Mouse (Mus musculus) CD4-positive helper T cell, adult 2 months (primary cell): ENCODE results near the gene Ankmy1.

ENCODE experiments used
- DNase-seq: peaks from one replicate; pipeline ENCODE4 v3.0.0-alpha.2; 2012; ENCODE audit warnings: low read depth, missing footprints, low spot score

Ankmy1 gene

DNA sequence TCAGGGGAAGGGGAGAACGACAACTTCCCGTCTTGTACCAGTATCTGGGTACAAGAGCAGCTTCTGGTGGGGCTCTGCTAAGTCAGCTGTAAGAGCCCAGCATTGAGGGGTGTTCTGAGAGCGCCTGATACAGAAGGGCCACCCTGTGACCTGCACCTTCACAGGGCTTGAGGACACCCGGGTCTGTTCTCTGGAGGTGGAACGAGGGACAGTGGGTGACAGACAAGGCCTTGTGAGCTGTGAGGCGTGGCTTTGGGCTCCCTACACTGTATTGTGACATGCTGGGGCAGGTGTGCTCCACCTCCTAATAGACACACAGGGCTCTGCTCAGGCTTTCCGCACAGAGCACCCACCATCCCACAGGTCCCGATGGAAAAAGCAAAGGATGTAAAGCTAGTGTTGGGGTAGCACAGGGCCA, 9.0 kb upstream of the Ankmy1 start:
- DNase-seq, result no peak

- peak; percentile 64 for DNase-seq
Measured at GRCm38 (mm10) chr1:92910925-92911720, 8.4 kb upstream of the Ankmy1 start.

- peak; percentile 84 for DNase-seq
Measured at GRCm38 (mm10) chr1:92910239-92910885, 7.7 kb upstream of the Ankmy1 start, which contains the start of gene Rnpepl1. TSS of gene Rnpepl1 (plus strand) at chr1:92910783.

GRCm38 (mm10) chr1:92909068-92909467, 6.4 kb upstream of the Ankmy1 start:
- peak; percentile 58 for DNase-seq

DNA sequence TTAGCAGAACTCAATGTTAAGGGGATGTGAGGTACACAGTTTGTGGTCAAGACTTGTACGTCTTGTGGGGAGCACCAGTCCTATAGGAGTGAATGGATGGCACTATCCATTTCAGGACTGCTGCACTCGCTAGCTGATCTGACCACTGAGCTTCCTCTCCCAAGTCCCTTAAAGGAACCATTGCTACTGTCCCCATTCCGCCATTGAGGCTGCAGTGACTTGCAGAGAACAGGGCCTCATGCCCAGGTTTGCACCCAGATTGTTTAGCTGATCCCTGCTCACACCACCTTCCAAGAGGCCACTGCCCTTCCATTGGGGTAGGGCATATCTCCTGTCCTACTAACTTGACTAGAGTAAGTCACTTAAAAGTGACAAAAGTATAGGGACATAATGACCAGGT, 6.0 kb upstream of the Ankmy1 start:
- DNase-seq, result no peak

DNA sequence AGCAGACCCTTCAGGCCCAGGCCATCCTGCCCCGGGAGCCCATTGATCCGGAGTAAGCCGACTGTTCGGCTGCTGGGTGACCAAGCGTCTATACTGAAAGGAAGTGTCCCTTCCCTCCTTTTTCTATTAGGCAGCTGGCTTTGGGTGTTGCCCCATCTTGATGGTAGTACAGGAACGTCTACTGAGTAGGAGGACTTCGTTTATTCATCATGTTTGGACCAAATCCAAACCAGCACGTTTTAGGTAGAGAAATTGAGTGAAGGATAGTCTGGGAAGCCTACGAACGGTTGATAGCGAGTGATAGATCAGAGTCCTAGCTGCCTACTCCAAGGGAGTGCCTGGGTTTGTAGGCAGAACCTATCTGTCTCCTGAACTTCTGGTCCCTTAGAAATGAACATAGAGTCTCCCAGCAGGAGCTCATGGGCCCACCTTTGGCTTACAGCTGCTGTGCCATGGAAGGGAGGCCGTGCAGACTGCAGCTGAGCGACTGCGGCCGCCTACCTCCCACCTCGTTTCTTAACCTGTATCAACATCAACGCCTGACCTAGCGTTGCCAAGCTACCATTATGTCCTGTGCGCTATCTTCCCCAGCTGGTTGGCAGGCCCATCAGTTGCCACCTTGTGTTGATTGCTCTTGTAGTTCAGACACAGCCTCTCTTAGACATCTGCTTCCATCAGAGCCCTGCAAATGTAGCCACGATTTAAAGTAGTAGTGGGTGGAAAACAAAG, 5.1 kb upstream of the Ankmy1 start:
- no peak for DNase-seq

- peak; percentile 92 for DNase-seq
Measured at GRCm38 (mm10) chr1:92906779-92907631, 4.3 kb upstream of the Ankmy1 start, which contains the start of gene Dusp28. TSS of gene Dusp28 (plus strand) at chr1:92906981.

- peak; percentile 45 for DNase-seq
Measured at GRCm38 (mm10) chr1:92905703-92906310, 3.1 kb upstream of the Ankmy1 start.

DNA sequence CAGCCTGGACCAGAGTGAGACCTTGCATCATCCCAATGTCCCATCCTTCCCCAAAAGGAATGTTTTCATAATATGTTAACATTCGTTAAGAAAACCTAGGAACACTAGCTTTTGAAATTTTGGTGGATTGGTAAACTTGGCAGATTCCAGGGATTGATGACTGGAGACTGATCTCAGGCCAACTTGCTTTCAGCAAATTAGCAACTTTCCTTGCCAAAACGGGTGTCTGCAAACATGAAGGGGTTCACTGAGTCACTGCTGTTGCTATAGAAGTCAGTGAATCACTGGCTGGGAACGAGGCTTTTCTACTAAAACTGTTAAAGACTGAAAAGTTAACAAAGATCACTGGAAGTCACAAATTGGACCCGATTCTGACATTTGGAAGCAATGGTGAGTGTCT, 921 bp upstream of the Ankmy1 start:
- no peak for DNase-seq

DNA sequence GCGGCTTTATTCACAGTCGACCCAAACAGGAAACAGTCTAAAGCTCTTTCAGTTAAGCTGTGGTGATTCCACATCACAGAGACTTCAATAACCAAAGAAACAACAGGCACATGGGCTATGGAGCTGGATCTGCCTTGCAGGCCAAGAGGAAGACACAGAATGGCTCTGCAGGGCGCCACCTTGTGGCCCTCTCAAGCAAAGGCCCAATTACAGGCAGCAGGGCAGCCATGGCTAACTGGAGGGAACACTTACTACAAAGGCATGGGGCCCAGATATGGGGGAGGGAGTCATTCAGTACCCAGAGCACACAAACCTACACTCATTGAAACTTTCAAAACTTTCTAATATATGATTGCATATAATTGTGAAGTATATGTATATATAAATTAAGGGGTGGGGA, 7.6 kb downstream of the Ankmy1 start:
- peak; percentile 76 for DNase-seq

DNA sequence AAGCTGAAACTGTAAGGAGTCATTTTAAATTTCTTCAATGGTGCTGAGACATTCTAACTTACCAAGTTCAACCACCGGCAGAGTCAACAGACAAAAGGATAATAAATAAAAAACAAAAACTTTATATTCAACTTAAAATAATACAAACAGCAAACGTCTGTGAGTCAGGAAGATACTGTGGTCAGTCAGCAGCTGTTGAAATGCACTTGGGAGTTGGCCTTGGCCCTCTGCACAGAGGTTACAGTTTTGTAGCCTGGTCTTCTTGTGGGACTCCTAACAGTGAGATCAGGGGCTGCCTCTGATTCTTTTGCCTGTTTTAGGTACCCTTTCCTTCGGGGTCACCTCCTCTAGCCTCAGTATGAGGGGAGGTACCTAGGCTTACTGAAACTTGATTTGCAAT, 8.8 kb downstream of the Ankmy1 start:
- DNase-seq, result no peak

- no peak for DNase-seq
Measured at GRCm38 (mm10) chr1:92892791-92893190, 9.9 kb downstream of the Ankmy1 start.

- no peak for DNase-seq
Measured at GRCm38 (mm10) chr1:92888901-92889655, 13.6 kb downstream of the Ankmy1 start.

DNA sequence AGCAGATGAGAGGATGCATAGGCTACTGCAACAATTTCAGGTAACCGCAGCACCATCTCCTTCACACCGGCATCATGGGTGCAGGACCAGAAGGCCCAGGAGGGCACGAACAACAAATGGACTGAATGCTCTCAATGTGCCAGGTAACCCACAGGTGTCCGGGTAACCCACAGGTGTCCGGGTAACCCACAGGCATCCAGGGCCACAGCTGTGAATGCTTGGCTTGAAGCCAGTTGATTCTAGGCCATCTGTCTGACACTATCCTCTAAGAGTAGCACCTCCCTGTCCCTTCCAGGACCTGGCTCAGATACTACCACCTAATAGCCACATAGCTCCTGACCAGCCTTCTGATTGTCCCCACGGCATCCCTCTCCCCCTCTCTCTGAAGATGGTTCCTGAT, 20.7 kb downstream of the Ankmy1 start:
- no peak for DNase-seq

DNA sequence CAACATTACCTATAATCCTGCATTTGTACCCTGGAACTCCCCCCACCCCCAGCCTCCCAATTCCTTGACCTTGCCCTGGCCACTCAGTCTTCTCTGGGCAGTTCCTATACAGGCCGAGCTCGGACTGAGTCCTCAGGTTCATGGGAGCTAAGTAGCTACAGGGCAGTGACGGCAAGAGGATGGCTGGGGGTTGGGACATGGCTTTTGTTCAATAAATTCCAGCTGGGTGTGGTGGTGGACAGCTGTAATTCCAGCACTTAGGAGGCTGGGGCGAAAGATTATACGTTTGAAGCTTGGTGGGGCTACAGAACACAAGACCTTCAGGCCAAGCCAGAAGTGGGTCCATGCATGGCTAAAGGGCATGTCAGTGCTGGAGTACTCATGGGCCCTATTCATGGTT, 22.6 kb downstream of the Ankmy1 start:
- no peak for DNase-seq

DNA sequence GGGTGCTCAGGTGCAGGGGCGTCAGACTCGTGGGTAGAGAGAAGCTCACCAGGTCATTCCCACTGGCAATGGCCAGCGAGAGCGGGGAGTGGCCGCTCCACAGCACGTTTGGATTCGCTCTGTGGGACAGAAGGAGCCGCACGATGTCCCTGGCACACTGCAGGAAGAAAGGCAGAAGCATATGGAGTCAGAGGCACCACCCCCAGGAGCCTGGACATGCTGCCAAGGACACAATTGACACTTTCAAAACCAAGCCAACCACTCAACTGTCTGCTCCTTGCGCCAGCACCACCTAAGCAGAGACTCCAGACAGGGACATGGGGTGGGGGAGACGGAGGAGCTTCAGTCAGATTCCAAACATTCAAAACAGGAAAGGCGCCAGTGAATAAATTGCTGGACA, 23.4 kb downstream of the Ankmy1 start:
- no peak for DNase-seq

DNA sequence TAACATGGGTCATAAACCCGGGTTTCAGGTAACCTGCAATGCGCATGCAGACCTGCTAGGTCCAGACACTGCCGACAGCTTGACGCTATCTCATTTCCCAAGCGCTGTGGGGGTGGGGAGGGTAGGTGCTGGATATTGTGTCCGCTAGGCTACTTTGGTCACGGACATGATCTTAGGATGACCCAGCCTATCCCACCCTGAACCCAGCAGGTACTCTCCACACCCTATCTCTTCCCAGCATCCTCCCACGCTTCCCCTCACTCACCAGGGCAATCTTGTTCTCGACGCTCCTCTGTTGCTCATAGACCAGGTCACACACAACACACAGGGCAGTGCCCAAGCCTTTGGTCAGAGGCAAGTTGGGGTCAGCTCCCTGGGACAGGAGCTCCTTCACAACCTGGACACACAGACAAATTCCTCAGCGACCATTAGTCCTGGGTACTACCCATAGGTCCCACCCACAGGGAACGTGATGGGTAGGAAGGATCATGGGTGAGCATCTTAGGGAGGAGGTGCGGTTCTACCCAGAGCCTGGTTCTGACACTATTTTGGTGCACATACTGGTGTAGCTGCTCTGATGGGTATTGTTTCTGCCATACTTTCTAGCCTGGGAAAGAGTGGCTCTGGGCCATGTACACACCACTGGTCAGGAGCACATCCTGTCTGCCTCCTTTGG, 24.5 kb downstream of the Ankmy1 start:
- DNase-seq, result no peak

DNA sequence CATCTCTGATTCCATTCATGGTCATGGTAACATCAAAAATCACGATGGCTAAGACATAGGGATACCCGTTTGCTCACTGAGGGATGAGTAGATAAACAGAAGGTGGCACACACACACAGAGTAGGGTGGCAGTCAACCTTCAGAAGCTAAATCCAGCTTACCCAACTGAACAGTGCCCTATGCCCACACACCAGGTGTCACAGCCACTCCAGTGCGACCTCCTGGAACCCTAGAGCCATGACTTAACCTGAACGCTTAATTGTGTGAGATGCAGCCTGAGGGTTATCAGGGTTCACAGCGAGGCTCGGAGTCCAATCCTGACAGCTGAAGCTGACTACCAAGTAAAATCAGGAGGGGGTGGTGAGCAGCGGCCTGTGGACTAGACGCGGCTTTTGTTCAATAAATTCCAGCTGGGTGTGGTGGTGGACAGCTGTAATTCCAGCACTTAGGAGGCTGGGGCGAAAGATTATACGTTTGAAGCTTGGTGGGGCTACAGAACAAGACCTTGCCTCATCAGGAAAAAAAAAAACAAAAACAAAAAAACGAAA, 25.2 kb downstream of the Ankmy1 start:
- DNase-seq, result no peak

DNA sequence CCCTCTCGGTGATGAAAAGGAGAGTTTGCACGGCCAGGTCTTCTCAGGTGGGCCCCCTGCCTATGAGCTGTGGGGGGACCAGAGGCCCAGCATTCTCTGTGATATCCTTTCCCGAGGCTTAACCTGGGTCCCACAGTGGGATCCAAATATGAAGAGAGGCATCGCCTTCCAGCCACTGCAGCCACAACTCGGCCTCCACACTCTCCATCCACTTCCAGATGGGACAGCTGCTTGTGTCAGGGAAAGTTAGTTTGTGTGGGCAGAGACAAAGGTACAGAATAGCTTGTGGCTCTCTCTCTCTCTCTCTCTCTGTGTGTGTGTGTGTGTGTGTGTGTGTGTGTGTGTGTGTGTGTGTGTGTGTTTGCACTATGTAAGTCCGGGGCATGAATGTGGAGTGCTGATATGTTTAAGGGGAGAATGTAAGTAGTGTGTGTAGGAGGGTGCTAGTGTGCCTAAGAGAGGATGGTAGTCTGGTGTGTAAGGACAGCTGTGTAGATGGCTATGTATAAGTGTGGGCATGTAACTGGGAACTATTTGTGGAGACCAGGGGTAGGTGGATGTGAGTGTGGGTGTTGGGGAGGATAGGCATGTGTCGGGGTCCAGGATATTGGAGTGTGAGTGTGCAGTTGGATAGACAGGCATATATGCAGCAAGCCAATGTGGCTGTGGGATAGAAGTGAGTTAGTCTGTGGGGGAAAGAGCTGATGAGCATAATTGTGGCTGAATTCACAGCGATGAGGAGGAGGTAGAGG, 27.2 kb downstream of the Ankmy1 start:
- no peak for DNase-seq
